Mouse (Mus musculus) brain, adult 2 months (tissue): Measurements from ENCODE around the gene Gm9964.
"Not testable (repeated sequence)": the region's sequence is repeated elsewhere in the genome, so short reads cannot be mapped to it uniquely, and the experiment has no call there.

Source experiments
- DNase-seq: peaks from one replicate; pipeline ENCODE4 v3.0.0; 2011; ENCODE audit warnings: low read depth, low spot score

Gm9964 gene

DNA sequence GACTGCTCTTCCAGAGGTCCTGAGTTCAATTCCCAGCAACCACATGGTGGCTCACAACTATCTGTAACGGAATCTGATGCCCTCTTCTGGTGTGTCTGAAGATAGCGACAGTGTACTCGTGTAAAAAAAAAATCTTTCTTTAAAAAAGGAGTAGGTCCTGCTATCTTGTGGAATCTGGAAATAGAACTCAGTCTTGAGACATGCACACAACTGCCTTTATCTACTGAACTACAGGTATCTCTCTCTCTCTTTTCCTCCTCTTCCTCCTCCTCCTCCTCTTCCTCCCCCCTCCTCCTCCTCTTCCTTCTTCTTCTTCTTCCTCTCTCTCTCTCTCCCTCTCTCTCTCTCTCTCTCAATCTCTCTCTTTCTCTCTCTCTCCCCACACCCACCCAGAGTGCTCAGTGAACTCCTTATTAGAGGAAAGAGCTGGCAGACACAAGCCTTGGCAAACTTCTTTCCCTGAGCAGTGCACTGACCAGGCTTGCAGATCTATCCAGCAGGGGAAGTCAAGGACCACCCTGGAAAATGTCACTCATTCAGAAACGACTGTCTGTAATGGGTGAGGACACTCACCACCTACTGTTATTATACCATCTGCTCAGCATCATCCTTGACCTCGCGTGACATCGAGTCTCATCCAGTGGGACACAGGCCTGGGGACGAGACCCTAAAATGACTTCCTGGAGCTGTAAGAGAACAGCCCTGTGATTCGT, 3.2 kb upstream of the Gm9964 start:
- DNase-seq, result no peak

DNA sequence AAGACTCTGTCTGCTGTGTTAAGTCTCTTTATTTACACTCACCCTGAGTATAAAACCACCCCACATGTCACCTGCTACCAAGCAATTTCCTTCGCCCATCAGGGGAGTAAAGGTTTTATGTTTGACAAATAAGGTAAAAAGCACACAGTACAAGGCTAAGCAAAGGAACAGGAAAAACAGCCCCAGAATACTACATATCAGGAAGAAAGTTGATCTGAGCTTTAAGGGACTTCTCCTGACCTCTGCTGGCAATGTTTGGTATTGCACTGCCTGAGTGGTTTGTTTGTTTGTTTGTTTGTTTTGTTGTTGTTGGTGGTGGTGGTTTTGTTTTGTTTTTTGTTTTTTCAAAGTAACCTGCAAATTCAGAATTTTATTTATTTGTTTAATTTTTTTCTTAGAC, 539 bp downstream of the Gm9964 start:
- DNase-seq, result peak; percentile 66

DNA sequence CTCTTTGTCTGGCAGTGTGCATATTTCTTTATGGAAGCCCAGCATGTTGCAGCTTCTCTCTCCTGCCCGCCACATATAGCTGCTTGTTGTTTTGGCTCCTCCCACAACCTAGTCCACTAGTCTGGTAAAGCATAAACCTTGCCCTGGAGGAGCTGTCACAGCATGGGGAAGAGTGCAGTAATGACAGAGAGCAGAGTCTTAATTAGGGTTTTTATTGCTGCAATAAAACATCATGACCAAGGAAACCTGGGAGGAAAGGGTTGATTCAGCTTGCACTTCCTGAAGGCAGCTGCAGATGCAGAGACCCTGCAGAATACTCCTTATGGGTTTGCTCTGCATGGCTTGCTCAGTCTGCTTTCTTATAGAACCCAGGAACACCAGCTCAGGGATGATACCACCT, 2.7 kb downstream of the Gm9964 start:
- no peak for DNase-seq

DNA sequence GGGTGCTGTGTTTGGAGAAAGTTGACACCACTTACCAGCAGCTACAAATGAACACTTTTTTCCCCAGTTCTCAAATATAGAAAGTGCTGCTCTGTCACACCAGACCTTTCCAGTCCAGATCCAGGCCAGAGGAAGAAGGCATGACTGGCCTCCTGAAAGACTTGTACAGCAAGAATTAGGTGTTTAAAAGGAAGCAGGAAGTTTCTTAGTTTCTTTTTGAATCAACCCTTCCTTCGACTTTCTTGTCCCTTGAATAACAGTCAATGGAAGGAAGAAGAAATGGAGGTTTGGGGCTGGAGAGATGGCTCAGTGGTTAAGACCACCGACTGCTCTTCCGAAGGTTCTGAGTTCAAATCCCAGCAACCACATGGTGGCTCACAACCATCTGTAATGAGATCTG, 3.7 kb downstream of the Gm9964 start:
- DNase-seq, result no peak

DNA sequence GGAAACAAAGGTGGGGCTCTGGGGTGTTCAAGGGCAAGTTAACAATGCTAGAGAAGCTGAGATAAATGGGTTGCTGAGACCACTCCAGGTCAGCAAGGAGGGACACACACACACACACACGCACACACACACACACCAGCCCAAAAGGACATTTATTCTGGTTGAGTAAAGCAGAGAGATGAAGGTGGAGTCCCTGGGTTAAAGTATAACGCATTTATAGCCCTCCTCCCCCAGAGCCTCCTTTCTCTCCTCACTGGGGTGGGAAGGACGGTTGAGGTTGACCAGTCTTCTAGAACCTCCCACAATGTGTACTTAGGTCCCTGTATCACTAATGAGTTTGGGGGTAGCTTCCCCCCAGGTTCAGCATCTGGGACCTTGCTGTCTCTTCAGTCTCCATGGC, 4.6 kb downstream of the Gm9964 start:
- DNase-seq, result no peak

DNA sequence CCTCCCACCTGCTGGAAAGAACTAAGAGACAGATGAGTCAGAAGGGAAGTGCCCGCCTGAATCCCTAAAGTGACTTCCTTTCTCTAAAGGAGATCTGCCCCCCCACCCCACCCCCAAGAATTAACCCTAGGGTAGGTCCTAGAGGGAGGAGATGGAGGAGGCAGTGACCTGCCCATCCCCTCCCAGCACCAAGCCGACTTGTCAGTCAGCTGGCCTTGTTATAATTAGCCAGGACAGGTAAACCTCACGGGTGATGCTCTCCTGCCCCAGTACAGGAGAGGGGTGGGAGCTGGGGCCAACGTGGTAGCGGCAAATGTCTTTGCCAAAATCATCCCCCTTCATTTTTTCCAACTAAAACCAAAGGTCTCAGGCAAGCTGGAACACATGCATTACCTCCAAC, 5.1 kb downstream of the Gm9964 start:
- DNase-seq, result no peak

DNA sequence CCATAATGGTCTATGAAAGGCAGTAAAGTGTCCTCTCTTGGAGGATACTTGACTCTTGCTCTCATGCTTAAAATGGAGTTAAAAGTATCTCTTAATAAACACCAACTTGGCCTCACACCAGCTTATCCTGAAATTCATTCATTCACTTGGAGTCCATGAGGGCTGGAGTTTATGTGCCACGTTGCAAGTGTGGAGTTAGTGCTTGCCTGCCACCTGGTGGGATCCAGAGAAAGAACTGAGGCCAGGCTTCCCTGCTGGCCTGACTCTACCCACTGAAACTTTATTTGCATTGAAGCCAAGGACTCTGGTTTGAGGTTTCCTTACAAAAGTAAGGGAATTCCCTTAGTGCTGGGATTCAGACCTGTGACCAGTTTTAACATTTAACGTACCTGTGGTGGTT, 6.2 kb downstream of the Gm9964 start:
- DNase-seq, result peak; percentile 44

DNA sequence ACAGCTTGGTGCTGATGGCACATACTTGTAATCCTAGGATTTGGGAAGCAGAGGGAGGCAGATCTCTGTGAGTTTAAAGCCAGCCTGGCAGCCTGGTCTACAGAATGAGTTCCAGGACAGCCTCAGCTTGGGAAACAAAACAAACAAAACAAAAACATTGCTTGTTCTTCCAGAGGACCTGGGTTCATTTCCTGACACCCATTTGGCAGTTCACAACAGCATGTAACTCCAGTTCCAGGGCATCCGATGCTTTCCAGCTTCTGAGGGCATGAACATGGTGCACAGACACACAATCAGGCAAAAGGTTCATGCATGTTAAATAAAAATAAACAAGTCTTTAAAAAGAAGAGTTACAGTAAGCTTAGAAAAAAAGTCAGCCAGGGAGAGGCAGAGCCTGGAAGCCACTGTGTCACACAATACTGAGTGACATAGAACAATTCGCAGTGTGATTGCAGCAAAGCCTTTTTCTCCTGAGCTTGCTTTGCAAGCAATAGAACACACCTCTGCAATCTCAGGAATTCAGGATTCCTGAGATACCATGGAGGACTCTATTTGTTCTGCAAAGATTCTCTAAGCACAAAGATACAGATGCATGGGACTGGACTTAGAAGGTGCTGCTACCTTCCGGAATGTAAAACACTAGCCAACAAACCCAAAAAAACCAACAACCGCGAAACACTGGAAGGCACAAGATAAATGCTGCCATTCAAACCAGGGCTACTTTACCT, 7.6 kb downstream of the Gm9964 start:
- DNase-seq, result no peak

DNA sequence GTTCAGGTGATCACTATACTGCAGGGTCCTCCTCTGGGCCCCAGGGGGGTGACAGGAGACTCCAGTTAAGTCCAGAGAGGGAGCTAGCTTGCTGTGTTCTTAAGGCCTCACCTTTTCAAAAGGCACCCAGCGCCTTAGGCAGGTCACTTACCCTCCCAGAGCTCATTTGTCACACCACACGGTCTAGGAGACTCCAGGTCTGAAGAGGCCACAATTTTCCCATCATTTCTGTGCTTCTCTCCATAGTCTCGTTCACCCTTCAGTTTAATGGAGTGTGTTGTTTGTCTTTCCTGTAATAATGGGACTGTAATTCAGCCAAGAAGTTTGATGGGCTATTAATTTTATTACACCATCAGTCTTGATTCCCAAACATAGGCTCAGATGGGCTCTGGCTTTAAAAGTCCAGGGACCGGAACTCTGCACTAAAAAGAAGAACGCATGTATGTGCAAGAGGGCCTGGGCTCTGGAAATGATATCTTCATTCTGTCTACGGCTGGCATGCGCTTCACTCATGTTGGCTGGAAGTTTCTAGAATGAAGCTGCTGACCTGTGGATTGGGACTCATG, 8.3 kb downstream of the Gm9964 start:
- DNase-seq, result no peak

DNA sequence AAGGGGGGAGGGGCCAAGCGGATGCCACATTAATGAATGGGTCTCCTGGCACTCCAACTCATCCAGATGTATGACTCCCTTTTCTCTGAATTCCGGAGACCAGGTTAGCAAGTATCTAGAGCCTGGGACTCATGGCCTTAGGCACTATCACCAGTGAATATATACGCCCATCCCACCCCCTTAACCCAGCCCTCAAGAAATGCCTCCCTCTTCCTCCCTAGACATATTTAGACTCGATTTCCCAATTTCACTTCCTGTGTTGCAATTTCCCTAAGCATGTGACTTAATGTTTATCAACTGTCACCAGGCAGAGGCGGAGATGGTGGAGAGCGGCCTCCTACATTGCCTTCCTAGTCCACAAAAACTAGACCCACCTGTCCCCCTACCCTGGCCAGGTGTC, 9.3 kb downstream of the Gm9964 start:
- peak; percentile 57 for DNase-seq

DNA sequence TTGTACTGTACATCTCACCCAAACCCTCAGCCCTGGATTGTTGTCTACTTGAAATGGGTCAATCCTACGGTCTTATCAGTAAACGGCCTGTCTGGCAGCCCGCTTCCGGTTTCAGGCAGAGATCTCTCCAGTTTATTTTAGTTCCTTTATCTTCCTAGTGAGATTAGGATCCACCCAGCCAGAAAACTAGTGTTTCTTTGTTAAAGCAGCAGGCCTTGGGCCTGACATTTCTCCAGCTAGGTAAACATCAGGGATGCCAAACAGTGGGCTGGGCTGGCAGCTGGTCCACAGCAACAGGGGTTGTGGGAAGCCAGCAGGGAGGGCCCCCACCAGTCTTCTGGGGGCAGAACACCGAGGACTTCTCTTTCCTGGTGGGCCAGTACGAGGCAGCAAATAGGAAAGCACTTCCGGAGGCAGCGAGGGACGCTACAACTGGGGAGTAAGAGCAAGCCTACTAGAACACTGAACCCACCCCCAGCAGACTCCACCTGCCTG, 10.4 kb downstream of the Gm9964 start:
- no peak for DNase-seq

DNA sequence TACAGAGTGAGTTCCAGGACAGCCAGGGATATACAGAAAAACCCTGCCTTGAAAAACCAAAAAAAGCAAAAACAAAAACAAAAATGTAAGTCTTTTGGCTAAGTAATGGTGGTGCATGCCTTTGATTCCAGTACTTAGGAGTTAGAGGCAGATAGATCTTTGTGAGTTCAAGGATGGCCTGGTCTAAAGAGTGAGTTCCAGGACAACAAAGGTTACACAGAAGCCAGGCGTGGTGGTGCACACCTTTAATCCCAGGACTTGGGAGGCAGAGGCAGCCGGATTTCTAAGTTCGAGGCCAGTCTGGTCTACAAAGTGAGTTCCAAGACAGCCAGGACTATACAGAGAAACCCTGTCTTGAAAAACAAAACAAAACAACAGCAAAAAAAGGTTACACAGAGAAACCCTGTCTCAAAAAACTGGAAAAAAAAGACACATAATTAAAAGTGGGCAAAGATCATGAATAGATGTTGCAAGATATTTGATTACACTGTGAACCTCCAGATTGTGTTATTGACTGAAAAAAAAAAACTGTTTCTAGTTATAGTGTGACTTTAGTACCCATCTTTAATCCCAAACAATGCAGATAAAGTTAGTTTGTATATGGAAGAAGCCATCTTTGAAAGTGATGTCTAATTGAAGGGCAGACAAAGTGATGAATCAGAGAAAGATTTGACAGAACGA, 13.2 kb downstream of the Gm9964 start:
- DNase-seq, result no peak

DNA sequence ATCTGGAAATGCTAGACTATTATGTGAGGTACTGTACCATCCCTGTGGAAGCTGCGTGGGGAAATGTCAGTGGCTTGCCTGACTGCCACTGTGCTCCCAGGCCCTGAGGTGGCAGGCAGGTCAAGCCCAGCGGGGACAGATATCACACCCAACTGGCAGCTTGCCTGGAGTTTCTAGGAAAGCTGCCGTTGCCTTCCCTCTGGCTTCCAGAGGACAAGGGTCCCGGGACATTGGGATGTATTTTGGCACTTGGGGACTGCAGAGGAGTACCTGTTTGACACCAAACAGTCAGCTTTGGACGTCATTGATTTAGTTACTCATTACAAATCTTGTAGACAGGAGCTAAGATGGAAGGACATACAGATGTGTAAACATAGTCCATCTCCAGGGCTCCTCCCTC, 15.3 kb downstream of the Gm9964 start:
- DNase-seq, result no peak

DNA sequence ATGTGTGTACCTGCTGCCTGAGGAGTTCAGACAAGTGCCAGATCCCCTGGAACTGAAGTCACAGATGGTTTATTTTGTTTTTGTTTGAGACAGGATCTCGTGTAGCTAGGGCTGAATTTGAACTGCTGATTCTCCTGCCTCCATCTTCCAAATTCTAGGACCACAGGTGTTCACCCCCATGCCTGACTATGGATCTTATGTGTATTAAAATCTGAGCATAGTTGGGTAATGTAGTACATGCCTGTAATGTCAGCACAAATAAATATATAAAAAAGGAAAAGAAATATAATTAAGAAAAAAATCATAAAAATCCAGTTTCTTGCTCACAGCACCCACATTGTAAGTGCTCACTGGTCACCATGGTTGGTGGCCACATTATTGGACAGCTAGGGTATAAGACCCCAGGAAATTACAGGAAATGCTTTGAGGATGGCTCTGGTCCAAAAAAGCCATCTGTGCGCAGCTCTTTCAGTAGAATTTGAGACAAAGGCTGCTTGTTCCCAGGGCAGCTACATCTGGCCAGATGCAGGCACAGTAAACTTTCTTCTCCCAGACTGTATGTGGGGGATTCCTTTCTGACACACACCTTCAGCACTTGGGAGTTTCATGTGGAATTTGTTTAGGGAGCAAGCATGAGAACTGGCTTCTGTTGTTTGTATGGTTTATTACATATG, 16.8 kb downstream of the Gm9964 start:
- peak; percentile 28 for DNase-seq

DNA sequence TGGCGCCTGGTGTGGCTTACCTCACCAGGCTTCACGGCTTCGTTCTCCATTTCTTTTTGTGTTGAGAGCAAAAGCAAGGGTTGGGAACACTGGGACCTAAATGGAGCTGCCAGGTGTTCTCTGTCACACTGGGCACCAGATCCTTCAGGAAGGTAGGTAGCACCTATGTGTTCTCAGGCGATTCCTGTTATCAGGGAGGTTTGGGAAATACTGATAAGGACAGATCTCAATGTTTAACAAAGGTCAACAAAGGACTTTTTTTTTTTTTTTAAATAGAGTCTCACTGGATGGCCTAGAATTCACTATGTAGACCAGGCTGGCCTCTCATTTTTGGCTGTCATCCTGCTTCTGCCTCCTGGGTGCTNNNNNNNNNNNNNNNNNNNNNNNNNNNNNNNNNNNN, 22.9 kb downstream of the Gm9964 start:
- DNase-seq, result no peak

DNA sequence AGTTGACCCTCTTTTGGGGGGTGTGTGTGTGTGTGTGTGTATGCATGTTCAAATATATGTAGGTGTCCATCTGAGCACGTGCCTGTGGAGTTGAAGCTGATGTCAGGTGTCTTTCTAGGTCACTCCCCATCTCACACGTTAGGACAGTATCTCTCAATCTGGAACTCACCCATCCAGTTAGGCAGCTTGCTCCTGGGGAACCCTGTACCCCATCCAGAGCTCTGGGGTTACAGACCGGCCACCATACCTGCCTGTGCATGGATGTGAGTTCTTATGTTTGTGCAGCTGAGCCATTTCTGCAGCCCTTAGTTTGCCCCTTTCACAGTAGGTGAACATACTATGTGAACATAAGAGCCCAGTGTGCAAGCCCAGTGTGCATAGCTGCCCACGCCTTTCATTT, 23.7 kb downstream of the Gm9964 start:
- DNase-seq, result no peak

DNA sequence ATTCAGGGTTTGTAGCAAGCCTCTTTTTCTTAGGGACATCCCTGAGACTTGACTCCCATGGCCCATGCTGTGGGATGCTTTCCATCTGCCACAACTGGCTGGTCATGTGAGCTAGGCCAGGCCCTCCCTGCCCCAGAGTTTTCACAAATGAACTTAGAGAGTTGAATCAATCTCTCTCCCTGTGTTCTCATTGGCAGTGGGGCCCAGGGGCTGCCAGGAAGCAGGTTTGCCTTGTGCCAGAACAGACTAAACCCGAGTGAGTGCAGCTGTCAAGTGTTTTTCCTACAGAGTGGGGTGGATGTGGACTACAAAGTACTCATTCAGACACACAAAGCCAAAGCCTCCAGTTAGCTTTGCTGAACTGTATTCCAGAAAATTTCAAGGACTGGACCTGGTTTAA, 29.5 kb downstream of the Gm9964 start:
- peak; percentile 52 for DNase-seq

DNA sequence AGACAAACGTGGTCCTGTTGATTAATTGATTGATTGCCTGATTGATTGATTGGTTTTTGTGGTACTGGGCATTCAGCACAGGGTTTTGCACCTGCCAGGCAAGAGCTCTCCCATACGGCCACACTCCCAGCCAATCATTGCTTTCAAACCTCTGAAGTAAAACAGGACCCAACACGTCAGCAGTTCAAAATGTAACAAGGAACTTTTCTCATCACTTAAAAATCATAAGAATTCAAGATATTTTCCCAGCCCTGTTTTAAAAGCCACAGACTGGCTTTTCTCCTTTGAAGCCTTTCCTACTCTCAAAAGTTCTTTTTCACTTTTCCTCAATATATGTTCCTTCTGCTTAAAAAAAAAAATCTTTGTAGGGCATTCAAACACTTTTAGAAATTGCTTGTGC, 32.3 kb downstream of the Gm9964 start:
- no peak for DNase-seq

DNA sequence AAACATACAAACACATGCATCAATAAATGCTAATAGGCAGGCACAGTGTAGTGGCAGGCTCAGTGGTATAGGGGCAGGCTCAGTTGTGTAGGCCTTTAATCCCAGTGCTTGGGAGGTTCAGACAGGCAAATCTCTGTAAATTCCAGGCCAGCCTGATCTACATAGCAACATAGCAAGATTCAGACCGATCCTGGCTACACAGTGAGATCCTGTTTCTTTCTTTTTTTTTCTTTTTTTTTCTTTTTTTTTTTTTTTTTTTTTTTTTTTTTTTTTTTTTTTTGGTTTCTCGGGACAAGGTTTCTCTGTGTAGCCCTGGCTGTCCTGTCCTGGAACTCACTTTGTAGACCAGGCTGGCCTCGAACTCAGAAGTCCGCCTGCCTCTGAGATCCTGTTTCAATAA, 36.6 kb downstream of the Gm9964 start:
- not testable (repeated sequence) for DNase-seq

DNA sequence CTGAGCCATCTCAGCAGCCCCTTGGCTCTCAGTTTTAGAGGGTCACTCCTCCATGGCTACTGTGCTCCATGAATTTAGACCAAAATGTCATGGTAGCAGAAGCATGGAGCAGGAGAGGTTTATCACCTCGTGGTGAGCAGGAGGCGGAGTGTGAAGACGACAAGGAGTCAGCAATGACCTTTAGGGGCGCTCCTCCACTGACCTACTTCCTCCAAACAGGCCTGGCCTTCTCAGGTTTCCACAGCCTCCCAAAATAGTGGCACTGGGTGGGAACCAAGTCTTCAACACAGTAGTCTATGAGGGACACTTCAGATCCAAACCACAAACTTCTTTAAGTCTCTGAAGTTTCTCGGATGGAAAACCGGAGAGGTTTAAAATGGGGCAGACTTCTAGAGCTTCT, 38.0 kb downstream of the Gm9964 start:
- no peak for DNase-seq

DNA sequence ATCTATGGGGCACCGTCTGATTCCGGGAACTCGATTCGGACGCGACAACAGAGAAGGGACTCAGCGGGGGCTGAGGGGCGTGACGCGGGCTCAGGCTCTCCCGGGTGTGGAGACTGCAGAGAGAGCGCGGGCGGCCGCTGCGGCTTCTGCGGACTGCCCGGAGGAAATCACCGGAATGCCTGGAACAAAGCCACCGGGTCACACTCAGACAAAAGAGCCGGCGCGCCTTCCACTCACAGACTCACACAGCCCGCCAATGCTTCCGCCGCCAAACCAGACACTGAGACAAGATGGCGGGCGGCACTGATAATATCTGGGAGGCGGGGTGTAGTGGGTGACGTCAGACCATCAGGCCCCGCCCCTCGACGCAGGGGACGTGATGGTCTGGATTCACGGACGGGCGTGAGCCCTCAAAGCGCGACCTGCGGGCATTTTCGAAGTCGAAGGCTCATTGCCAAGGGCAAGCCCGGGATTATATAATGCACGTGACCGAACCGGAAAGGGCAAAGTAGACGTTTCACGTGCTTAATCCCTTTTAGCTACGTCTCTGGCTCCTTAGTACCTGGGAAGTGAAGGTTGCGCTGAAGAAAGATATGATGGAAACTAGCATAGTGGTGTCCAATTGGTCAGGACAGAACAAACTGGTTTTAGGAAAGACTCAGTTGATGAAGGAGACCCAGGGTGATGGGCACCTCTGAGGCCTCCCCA, 42.2 kb downstream of the Gm9964 start, which contains the start of gene Wsb1:
Wsb1 (minus strand) TSS at position 281 of the 708 bp plus-strand sequence.
- peak; percentile 94 for DNase-seq
